Mouse (Mus musculus) neural tube, postnatal 0 days (tissue): ENCODE measurements around the gene Rab11b. TPM values are rescaled to one million over a fixed set of nuclear protein-coding genes. Genes with fewer than 3 reads are reported as not detected.

Experiments
- polyA plus RNA-seq: library from polyadenylated mRNA; unstranded; fragments of >200 nt; fragmentation: Nextera tagmentation; extraction: Ambion mirVana; gene quantifications from 2 replicates; pipeline ENCODE4 v1.2.1, GENCODE M21; 2015

Gene Rab11b
- 488 and 491 TPM in 2 replicates for polyA plus RNA-seq

DNA sequence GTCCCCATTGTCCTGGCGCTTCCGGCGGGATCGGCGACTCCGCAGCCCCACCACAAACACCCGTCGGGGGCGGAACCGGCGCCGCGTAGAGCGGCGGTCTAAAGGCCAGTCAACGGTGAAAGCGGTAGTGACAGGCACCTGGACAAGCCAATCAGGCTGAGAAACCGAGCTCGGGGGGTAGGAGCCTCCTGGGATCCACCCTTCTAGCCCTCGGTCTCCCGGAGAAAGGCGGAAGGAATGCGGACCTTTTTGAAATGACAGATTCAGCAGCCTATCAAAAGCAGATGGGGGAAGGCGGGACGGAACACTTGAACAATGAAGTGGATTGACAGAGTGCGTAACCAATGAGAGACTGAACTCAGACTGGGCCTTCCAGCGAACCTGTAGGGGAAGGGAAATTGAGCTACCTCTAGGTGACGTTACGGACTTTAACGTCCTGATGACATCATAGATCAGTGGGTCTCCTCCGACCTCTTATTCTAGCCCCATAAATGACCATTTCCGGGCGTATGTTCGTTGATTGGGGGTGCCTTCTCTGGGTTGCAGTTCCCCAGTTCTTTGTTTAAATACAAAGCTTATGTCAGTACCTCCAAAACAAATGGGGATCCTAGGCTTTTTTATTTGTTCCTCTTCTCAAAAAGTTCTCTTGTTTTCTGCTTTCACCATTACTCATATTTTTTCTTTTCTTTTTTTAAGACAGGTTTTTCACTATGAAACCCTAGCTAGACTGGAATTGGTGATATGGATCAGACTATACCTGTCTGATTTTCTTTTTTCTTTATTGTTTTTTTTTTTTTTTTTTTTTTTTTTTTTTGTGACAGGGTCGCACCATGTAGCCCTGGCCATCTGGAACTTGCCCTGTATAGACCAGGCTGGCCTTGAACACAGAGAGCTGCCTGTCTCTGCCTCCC lies at the start of gene Rab11b:
Gene Rab11b (minus strand): TSS at position 276 of the 911 bp plus-strand sequence.

DNA sequence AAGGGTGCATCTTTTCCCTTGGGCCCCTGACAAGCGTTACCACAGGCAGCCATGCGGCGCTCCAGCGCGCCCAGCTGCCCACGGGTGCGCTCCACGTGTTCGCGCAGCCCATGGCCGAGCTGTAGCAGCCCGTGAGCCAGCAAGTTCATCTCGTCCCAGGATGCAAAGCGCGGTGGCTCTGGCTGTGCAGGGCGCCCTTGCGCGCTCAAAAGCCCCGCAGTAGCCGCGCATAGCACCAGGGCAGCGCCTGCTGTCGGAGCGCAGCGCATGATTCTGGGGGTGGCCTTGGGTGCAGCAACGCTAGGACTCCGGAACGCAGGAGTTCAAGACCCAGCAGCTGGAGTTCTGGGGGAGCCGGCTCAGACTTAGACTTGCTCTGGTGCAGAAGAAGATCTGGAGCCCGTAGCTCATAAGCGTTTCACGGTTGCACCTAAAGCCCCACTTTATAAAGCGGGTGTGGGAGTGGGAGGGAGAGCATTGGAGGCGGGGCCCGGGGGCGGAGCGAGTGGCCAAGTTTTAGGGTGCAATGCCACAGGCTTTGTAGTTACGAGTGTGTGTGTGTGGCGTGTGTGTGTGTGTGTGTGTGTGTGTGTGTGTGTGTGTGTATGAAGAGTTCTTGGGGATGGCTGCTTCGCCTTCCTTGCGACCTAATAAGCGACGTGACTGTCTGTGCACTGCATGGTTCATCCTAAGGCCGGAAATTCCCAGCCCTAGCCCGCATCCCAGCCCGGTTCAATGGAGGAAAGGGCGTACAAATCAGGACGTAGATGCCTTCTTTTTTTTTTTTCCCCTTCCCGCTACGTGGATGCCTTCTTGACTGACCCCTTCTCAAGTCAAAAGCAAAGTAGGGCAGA lies 21.0 kb upstream of the Rab11b start, which contains the start of gene Angptl4:
Gene Angptl4 (minus strand): TSS at position 707 of the 854 bp plus-strand sequence.

DNA sequence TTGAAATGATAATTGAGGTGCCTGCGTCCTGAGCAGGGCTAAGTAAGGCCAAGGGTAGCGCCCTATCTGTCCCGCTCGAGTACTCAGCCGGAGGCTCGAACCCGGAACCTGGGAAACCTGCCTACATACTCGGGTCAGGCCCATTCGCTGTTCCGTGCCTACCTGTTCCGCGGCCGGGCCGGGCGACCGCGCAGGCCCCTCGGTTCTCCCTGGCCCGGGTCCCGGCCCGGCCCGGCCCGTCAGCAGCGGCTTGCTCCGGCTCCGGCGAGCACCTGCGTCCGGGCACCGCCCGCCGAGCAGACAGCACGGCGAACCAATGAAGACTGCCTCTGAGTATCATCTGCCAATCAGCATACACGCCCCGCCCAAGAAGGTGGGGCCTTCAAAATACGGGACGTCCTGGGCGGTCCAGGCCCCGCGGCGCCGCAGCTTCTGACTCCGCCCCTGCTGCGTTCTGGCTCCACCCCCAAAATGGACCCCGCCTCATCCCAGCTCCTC lies 41.9 kb downstream of the Rab11b start, which contains the start of gene March2:
Gene March2 (minus strand): TSS at position 287 of the 498 bp plus-strand sequence.

Other genes with a start within 250 kb of the Rab11b start
- gene Adamts10, start 236.3 kb downstream of the Rab11b start, polyA plus RNA-seq: 33.6 and 41.6 TPM in 2 replicates
- gene Myo1f, start 204.8 kb downstream of the Rab11b start, polyA plus RNA-seq: 1.8 and 1.9 TPM in 2 replicates
- 63.1 and 72.0 TPM in 2 replicates for gene Zfp414, start 131.4 kb downstream of the Rab11b start, polyA plus RNA-seq
- 0.28 and 0.43 TPM in 2 replicates for gene Pram1, start 122.5 kb downstream of the Rab11b start, polyA plus RNA-seq
- gene Hnrnpm, start 73.7 kb downstream of the Rab11b start, polyA plus RNA-seq: 101 and 115 TPM in 2 replicates
- 76.0 and 80.0 TPM in 2 replicates for gene March2, start 41.9 kb downstream of the Rab11b start, polyA plus RNA-seq
- gene Angptl4, start 21.3 kb upstream of the Rab11b start, polyA plus RNA-seq: 41.0 and 44.6 TPM in 2 replicates
- gene Kank3, start 50.0 kb upstream of the Rab11b start, polyA plus RNA-seq: 38.1 and 42.0 TPM in 2 replicates
- gene Rps28, start 64.0 kb upstream of the Rab11b start, polyA plus RNA-seq: 552 and 646 TPM in 2 replicates
- 595 and 638 TPM in 2 replicates for gene Ndufa7, start 64.0 kb upstream of the Rab11b start, polyA plus RNA-seq
- 51.5 and 57.3 TPM in 2 replicates for gene Cd320, start 82.6 kb upstream of the Rab11b start, polyA plus RNA-seq
- gene Gm7029, start 113.3 kb upstream of the Rab11b start, polyA plus RNA-seq: not detected in 2 replicates
- gene Kifc1, start 130.1 kb upstream of the Rab11b start, polyA plus RNA-seq: 1.6 TPM in 2 replicates
- gene Platr17, start 144.6 kb upstream of the Rab11b start, polyA plus RNA-seq: 1.4 and 1.5 TPM in 2 replicates
- gene Daxx, start 148.9 kb upstream of the Rab11b start, polyA plus RNA-seq: 40.7 and 43.3 TPM in 2 replicates
- gene Tapbp, start 155.4 kb upstream of the Rab11b start, polyA plus RNA-seq: 47.9 and 55.8 TPM in 2 replicates
- gene Zbtb22, start 155.4 kb upstream of the Rab11b start, polyA plus RNA-seq: 18.3 and 18.5 TPM in 2 replicates
- gene Rgl2, start 169.0 kb upstream of the Rab11b start, polyA plus RNA-seq: 40.2 and 49.4 TPM in 2 replicates
- 181 TPM in 2 replicates for gene Pfdn6, start 179.8 kb upstream of the Rab11b start, polyA plus RNA-seq
- 17.0 and 17.9 TPM in 2 replicates for gene Wdr46, start 180.1 kb upstream of the Rab11b start, polyA plus RNA-seq
- gene B3galt4, start 191.0 kb upstream of the Rab11b start, polyA plus RNA-seq: 13.6 and 15.4 TPM in 2 replicates
- 60.0 and 63.3 TPM in 2 replicates for gene Vps52, start 195.3 kb upstream of the Rab11b start, polyA plus RNA-seq
- 872 and 906 TPM in 2 replicates for gene Rps18, start 195.5 kb upstream of the Rab11b start, polyA plus RNA-seq
- gene H2-K1, start 239.8 kb upstream of the Rab11b start, polyA plus RNA-seq: 23.9 and 24.3 TPM in 2 replicates